8 mouse cellular contexts compared by ENCODE assay signal in genomic region chr3:127836798-127837153, GRCm38 (mm10). TPM values are rescaled to one million over a fixed set of nuclear protein-coding genes. Genes with fewer than 3 reads are reported as not detected.
DNase-seq lines count a peak whose midpoint lies in the region; ATAC-seq and TF ChIP-seq lines count a peak whose summit lies in the region.

No protein-coding gene starts in this region.

- no peak for TF ChIP-seq CTCF in left cerebral cortex, adult 2 months (IDR thresholded peaks at IDR 0.05)

- no peaks in the 10 kb centered on the region for H3K27me3 ChIP-seq in embryonic facial prominence, embryonic 10.5 days (replicated peaks; ENCODE audit: low read depth, poor library complexity, severe bottlenecking)
- no peaks in the 10 kb centered on the region for H3K27me3 ChIP-seq in hindbrain, embryonic 15.5 days
- no peaks in the 10 kb centered on the region for H3K27me3 ChIP-seq in midbrain, embryonic 14.5 days (ENCODE audit: control insufficient read depth, insufficient read depth, low read length)

- H3K4me1 ChIP-seq in embryonic facial prominence, embryonic 10.5 days, result peaks cover 22% of the 10 kb centered on the region
- H3K4me1 ChIP-seq in hindbrain, embryonic 15.5 days (replicated peaks), result peaks cover 25% of the 10 kb centered on the region
- H3K4me1 ChIP-seq in midbrain, embryonic 14.5 days (ENCODE audit: control insufficient read depth, insufficient read depth, low read length), result peaks cover 20% of the 10 kb centered on the region

- H3K9me3 ChIP-seq in embryonic facial prominence, embryonic 10.5 days, result no peaks in the 10 kb centered on the region
- no peaks in the 10 kb centered on the region for H3K9me3 ChIP-seq in hindbrain, embryonic 15.5 days
- H3K9me3 ChIP-seq in midbrain, embryonic 14.5 days (ENCODE audit: control insufficient read depth, low read length), result no peaks in the 10 kb centered on the region

- peak overlapping the region; percentile 83 for H3K9ac ChIP-seq in hindbrain, embryonic 15.5 days
- H3K9ac ChIP-seq in midbrain, embryonic 14.5 days (replicated peaks; ENCODE audit: low read length), result peak overlapping the region; percentile 92

- peak overlapping the region; percentile 73 for H3K27ac ChIP-seq in left cerebral cortex, adult 2 months
- peak overlapping the region; percentile 93 for H3K27ac ChIP-seq in embryonic facial prominence, embryonic 10.5 days (replicated peaks)
- H3K27ac ChIP-seq in hindbrain, embryonic 15.5 days (replicated peaks), result peak overlapping the region; percentile 93
- H3K27ac ChIP-seq in midbrain, embryonic 14.5 days (replicated peaks; ENCODE audit: low read depth, low read length), result peak overlapping the region; percentile 88

- under 1% methylated on average over 17 of the region's 17 CpGs for WGBS in embryonic facial prominence, embryonic 10.5 days
- WGBS in hindbrain, embryonic 15.5 days, result 0% methylated on average over 16 of the region's 17 CpGs
- 0% methylated on average over 17 of the region's 17 CpGs for WGBS in midbrain, embryonic 14.5 days

- ATAC-seq in hindbrain, embryonic 15.5 days (ENCODE audit: low FRiP score, low read depth), result no peak
- no peak; the same call in 1 of the 2 replicates for ATAC-seq in midbrain, embryonic 14.5 days (ENCODE audit: low FRiP score, low TSS enrichment)

- H3K4me2 ChIP-seq in hindbrain, embryonic 15.5 days, result peak overlapping the region; percentile 67
- H3K4me2 ChIP-seq in midbrain, embryonic 14.5 days (ENCODE audit: low read length), result peak overlapping the region; percentile 63

- H3K36me3 ChIP-seq in embryonic facial prominence, embryonic 10.5 days (replicated peaks), result peaks cover 10% of the 10 kb centered on the region; the same call in 1 of the 2 replicates
- no peaks in the 10 kb centered on the region for H3K36me3 ChIP-seq in hindbrain, embryonic 15.5 days
- H3K36me3 ChIP-seq in midbrain, embryonic 14.5 days (ENCODE audit: control insufficient read depth, insufficient read depth, low read length), result no peaks in the 10 kb centered on the region

- intact Hi-C loops in left cerebral cortex, adult 2 months (cut with DNase I), result loop anchor here (1.0 to 2.0 kb wide), 2 partner anchors 46 to 60 kb away; partner anchors contain the start of gene Fam241a
- intact Hi-C loops in gastrocnemius, postnatal 36 days (cut with DNase I), result loop anchor here (5.0 kb wide), 1 partner anchor 44 kb away; no protein-coding TSS in a partner anchor

- no peak for DNase-seq in left cerebral cortex, adult 2 months (ENCODE audit: extremely low spot score in 1 of 2, low spot score in 2 of 2)
- no peak for DNase-seq in left cerebral cortex, adult 18-20 months (ENCODE audit: low spot score in 2 of 2)
- DNase-seq in embryonic facial prominence, embryonic 10.5 days (ENCODE audit: low spot score), result no peak
- no peak for DNase-seq in midbrain, embryonic 14.5 days
- no peak for DNase-seq in gastrocnemius, postnatal 36 days
- DNase-seq in spleen, adult 12 weeks (ENCODE audit: low spot score), result no peak
- no peak for DNase-seq in kidney, postnatal 4 days

- peak overlapping the region; percentile 81 for H3K4me3 ChIP-seq in left cerebral cortex, adult 2 months
- peak overlapping the region; percentile 98 for H3K4me3 ChIP-seq in embryonic facial prominence, embryonic 10.5 days
- peak overlapping the region; percentile 74 for H3K4me3 ChIP-seq in hindbrain, embryonic 15.5 days
- H3K4me3 ChIP-seq in midbrain, embryonic 14.5 days (replicated peaks; ENCODE audit: low read depth, low read length), result peak overlapping the region; percentile 82

RNA-seq across cellular contexts. Expression of gene Ap1ar, which starts 0.5 kb away (rescaled TPM):
- total RNA-seq in left cerebral cortex, adult 2 months (2021), result 10 to 100 TPM; 81.7 to 89.0 TPM
- total RNA-seq in left cerebral cortex, adult 18-20 months (2021), result 10 to 100 TPM; 82.3 to 82.5 TPM
- 60.6 and 64.6 TPM in 2 replicates for polyA plus RNA-seq in embryonic facial prominence, embryonic 10.5 days (2016; fragmentation: Nextera tagmentation; extraction: Ambion mirVana)
- 90.4 and 104 TPM in 2 replicates for polyA plus RNA-seq in hindbrain, embryonic 15.5 days (2015; fragmentation: Nextera tagmentation; extraction: Ambion mirVana)
- polyA plus RNA-seq in midbrain, embryonic 14.5 days (2014; fragmentation: Nextera tagmentation; extraction: Ambion mirVana), result 83.4 and 89.2 TPM in 2 replicates
- 10 to 100 TPM; 19.6 to 20.9 TPM for total RNA-seq in gastrocnemius, postnatal 36 days (2021)

RNA-seq across cellular contexts. Expression of gene Tifa, which starts 47.2 kb away (rescaled TPM):
- 1 to 10 TPM; 5.8 to 6.4 TPM for total RNA-seq in left cerebral cortex, adult 2 months (2021)
- total RNA-seq in left cerebral cortex, adult 18-20 months (2021), result 1 to 10 TPM; 7.6 to 8.6 TPM
- polyA plus RNA-seq in embryonic facial prominence, embryonic 10.5 days (2016; fragmentation: Nextera tagmentation; extraction: Ambion mirVana), result 1.6 and 1.9 TPM in 2 replicates
- 2.9 and 3.9 TPM in 2 replicates for polyA plus RNA-seq in hindbrain, embryonic 15.5 days (2015; fragmentation: Nextera tagmentation; extraction: Ambion mirVana)
- 2.7 and 4.7 TPM in 2 replicates for polyA plus RNA-seq in midbrain, embryonic 14.5 days (2014; fragmentation: Nextera tagmentation; extraction: Ambion mirVana)
- 1 to 10 TPM in 1 of 2 experiments, under 1 TPM in 1; 0.59 to 1.0 TPM for total RNA-seq in gastrocnemius, postnatal 36 days (2021)

RNA-seq across cellular contexts. Expression of gene Alpk1, which starts 56.4 kb away (rescaled TPM):
- 1 to 10 TPM; 4.6 to 5.5 TPM for total RNA-seq in left cerebral cortex, adult 2 months (2021)
- total RNA-seq in left cerebral cortex, adult 18-20 months (2021), result 1 to 10 TPM; 5.8 to 6.1 TPM
- polyA plus RNA-seq in embryonic facial prominence, embryonic 10.5 days (2016; fragmentation: Nextera tagmentation; extraction: Ambion mirVana), result 0.60 and 0.83 TPM in 2 replicates
- 0.68 and 0.71 TPM in 2 replicates for polyA plus RNA-seq in hindbrain, embryonic 15.5 days (2015; fragmentation: Nextera tagmentation; extraction: Ambion mirVana)
- polyA plus RNA-seq in midbrain, embryonic 14.5 days (2014; fragmentation: Nextera tagmentation; extraction: Ambion mirVana), result 0.20 and 0.47 TPM in 2 replicates
- 1 to 10 TPM; 1.1 to 1.4 TPM for total RNA-seq in gastrocnemius, postnatal 36 days (2021)

RNA-seq across cellular contexts. Expression of gene Fam241a, which starts 59.3 kb away (rescaled TPM):
- total RNA-seq in left cerebral cortex, adult 2 months (2021), result 1 to 10 TPM; 3.2 to 3.8 TPM
- 1 to 10 TPM; 2.3 to 2.7 TPM for total RNA-seq in left cerebral cortex, adult 18-20 months (2021)
- 2.7 and 3.9 TPM in 2 replicates for polyA plus RNA-seq in embryonic facial prominence, embryonic 10.5 days (2016; fragmentation: Nextera tagmentation; extraction: Ambion mirVana)
- 7.0 and 8.7 TPM in 2 replicates for polyA plus RNA-seq in hindbrain, embryonic 15.5 days (2015; fragmentation: Nextera tagmentation; extraction: Ambion mirVana)
- 9.2 and 9.6 TPM in 2 replicates for polyA plus RNA-seq in midbrain, embryonic 14.5 days (2014; fragmentation: Nextera tagmentation; extraction: Ambion mirVana)
- total RNA-seq in gastrocnemius, postnatal 36 days (2021), result 1 to 10 TPM; 2.8 to 3.4 TPM
